Mouse (Mus musculus): ENCODE data around the gene Olfr1373. TPM values are rescaled to one million over a fixed set of nuclear protein-coding genes. Genes with fewer than 3 reads are reported as not detected.

Gene Olfr1373
- polyA plus RNA-seq, 1 experiment = not detected

DNA sequence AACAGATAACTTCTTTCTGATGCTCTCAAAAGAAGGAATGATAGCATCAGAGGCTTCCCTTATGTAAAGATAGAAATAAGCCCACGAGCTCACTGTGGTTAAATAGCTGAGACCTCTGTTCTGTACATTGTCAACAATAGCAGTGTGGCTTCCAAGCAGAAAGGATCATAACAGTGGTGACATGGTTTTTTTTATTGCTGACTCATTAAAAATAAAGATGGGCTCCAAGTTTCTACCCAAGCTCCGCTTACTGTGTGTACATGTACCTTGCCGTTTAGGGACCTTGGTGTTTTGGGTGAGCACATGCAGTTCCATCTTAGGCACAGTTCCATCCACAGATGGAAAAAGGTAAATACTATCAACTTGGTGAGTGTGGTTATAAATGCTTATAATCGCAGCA lies 42.4 kb downstream of the Olfr1373 start:
- peaks cover 13% of the 10 kb centered on the region for H3K36me3 ChIP-seq (ENCODE audit: control insufficient read depth, insufficient read depth, low read length, poor library complexity, severe bottlenecking)
- no peaks in the 10 kb centered on the region for H3K27me3 ChIP-seq (ENCODE audit: control insufficient read depth, insufficient read depth, low read length, poor library complexity, severe bottlenecking)
- no peaks in the 10 kb centered on the region for H3K4me1 ChIP-seq (ENCODE audit: control insufficient read depth, insufficient read depth, low read length)
- H3K27ac ChIP-seq (ENCODE audit: insufficient read depth, low read length) = no peak overlapping the region
- H3K9ac ChIP-seq (ENCODE audit: low read depth, poor library complexity, severe bottlenecking) = no peak overlapping the region
- H3K4me3 ChIP-seq (ENCODE audit: low read depth, low read length) = no peak overlapping the region
- TF ChIP-seq EP300 (IDR thresholded peaks at IDR 0.05; ENCODE audit: insufficient read depth, low read depth, low read length) (no peak), CTCF (IDR thresholded peaks at IDR 0.05; ENCODE audit: low read depth, low read length) (no peak), POLR2A (IDR thresholded peaks at IDR 0.05; ENCODE audit: insufficient read depth, low read length) (no peak)
- H3K9me3 ChIP-seq (replicated peaks; ENCODE audit: control insufficient read depth, insufficient read depth, low read length, poor library complexity, severe bottlenecking) = no peaks in the 10 kb centered on the region

GRCm38 (mm10) chr11:52099771-52100219 lies 45.5 kb downstream of the Olfr1373 start:
- TF ChIP-seq EP300 (IDR thresholded peaks at IDR 0.05; ENCODE audit: insufficient read depth, low read depth, low read length) (no peak), POLR2A (IDR thresholded peaks at IDR 0.05; ENCODE audit: insufficient read depth, low read length) (no peak), CTCF (IDR thresholded peaks at IDR 0.05; ENCODE audit: low read depth, low read length) (no peak)
- Histone ChIP-seq H3K4me3 (ENCODE audit: low read depth, low read length) (peak overlapping the region; percentile 85), H3K9ac (ENCODE audit: low read depth, poor library complexity, severe bottlenecking) (peak overlapping the region; percentile 95), H3K27ac (ENCODE audit: insufficient read depth, low read length) (no peak overlapping the region), H3K4me1 (ENCODE audit: control insufficient read depth, insufficient read depth, low read length) (no peaks in the 10 kb centered on the region), H3K9me3 (replicated peaks; ENCODE audit: control insufficient read depth, insufficient read depth, low read length, poor library complexity, severe bottlenecking) (no peaks in the 10 kb centered on the region), H3K36me3 (ENCODE audit: control insufficient read depth, insufficient read depth, low read length, poor library complexity, severe bottlenecking) (peaks cover 10% of the 10 kb centered on the region), H3K27me3 (ENCODE audit: control insufficient read depth, insufficient read depth, low read length, poor library complexity, severe bottlenecking) (no peaks in the 10 kb centered on the region)

DNA sequence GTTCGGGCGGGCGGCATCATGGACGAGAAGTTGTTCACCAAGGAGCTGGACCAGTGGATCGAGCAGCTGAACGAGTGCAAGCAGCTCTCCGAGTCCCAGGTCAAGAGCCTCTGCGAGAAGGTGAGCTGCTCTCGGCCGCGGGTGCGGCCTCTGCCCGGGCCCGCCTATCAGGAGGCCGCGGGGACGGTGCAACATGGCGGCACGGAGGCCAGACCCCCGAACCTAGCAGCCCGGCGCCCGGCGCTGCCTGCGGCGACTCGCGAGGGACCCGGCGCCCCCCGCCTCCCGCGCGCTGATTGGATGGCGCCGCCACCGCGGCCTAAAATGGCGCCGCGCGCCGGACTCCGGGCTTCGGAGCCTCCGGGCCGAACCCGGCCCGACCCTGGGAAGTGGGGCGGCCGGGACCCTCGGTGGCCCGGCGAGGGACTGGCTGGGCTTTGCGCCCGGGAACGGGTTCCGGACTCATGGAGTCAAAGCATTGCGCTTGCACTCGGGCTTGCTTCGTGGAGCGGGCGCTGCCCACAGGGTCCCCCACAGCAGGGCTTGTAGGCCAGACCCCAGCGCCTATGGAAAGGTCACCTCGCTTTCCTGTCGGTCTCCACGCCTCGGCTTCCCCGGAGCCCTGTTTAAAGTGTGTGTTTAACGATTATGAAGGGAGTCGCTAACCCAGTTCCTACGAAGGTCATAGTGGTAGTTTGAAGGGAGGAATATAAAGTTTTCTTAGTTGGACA lies 46.1 kb downstream of the Olfr1373 start:
- Histone ChIP-seq H3K36me3 (ENCODE audit: control insufficient read depth, insufficient read depth, low read length, poor library complexity, severe bottlenecking) (peaks cover 10% of the 10 kb centered on the region), H3K27me3 (ENCODE audit: control insufficient read depth, insufficient read depth, low read length, poor library complexity, severe bottlenecking) (no peaks in the 10 kb centered on the region), H3K9me3 (replicated peaks; ENCODE audit: control insufficient read depth, insufficient read depth, low read length, poor library complexity, severe bottlenecking) (no peaks in the 10 kb centered on the region), H3K27ac (ENCODE audit: insufficient read depth, low read length) (peak overlapping the region; percentile 70), H3K4me1 (ENCODE audit: control insufficient read depth, insufficient read depth, low read length) (no peaks in the 10 kb centered on the region), H3K4me3 (ENCODE audit: low read depth, low read length) (peak overlapping the region; percentile 85), H3K9ac (ENCODE audit: low read depth, poor library complexity, severe bottlenecking) (peak overlapping the region; percentile 95)
- TF ChIP-seq POLR2A (IDR thresholded peaks at IDR 0.05; ENCODE audit: insufficient read depth, low read length) (no peak), CTCF (IDR thresholded peaks at IDR 0.05; ENCODE audit: low read depth, low read length) (no peak), EP300 (IDR thresholded peaks at IDR 0.05; ENCODE audit: insufficient read depth, low read depth, low read length) (no peak)

DNA sequence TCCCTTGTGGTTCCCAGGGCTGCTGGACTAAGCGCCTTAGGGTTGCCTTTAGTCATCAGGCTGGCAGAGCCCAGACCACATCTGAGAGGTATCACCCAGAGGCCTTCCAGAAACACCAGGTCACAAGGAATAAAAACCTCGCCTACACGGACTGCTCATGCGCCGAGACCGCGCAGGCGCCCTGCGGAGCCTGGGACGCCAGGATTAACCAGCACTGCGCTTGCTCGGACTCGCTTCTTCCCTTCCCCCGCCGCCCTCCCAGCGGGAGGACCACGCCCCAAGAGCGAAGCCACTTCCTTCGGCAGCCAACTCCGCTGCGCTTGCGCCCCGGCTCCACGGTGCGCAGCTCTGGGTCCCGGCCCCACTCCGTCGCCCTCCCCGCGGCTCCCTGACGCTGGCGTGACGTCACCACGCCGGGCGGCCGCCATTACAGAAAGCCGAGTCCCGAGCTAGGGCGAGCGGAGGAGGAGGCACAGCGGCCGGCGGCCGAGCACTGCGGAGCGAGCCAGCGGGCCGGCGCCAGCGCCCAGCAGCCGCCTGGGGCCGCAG lies 46.9 kb downstream of the Olfr1373 start, which contains the start of gene Ppp2ca:
Gene Ppp2ca, plus strand, starts transcription at position 284 of the 549 bp plus-strand sequence.
- Histone ChIP-seq H3K27ac (ENCODE audit: insufficient read depth, low read length) (peak within 1 kb of the TSS; percentile 70), H3K9me3 (replicated peaks; ENCODE audit: control insufficient read depth, insufficient read depth, low read length, poor library complexity, severe bottlenecking) (no peaks in the 10 kb centered on the region), H3K4me1 (ENCODE audit: control insufficient read depth, insufficient read depth, low read length) (no peaks in the 10 kb centered on the region), H3K27me3 (ENCODE audit: control insufficient read depth, insufficient read depth, low read length, poor library complexity, severe bottlenecking) (no peaks in the 10 kb centered on the region), H3K36me3 (ENCODE audit: control insufficient read depth, insufficient read depth, low read length, poor library complexity, severe bottlenecking) (peaks cover 10% of the 10 kb centered on the region), H3K9ac (ENCODE audit: low read depth, poor library complexity, severe bottlenecking) (peak within 1 kb of the TSS; percentile 95), H3K4me3 (ENCODE audit: low read depth, low read length) (peak within 1 kb of the TSS; percentile 85)
- TF ChIP-seq CTCF (IDR thresholded peaks at IDR 0.05; ENCODE audit: low read depth, low read length) (no peak), POLR2A (IDR thresholded peaks at IDR 0.05; ENCODE audit: insufficient read depth, low read length) (peak; percentile 65), EP300 (IDR thresholded peaks at IDR 0.05; ENCODE audit: insufficient read depth, low read depth, low read length) (0 out of 2 replicates have a peak, but pooled peaks have one; percentile 45)

GRCm38 (mm10) chr11:52097596-52097995 lies 47.7 kb downstream of the Olfr1373 start:
- Histone ChIP-seq H3K4me3 (ENCODE audit: low read depth, low read length) (no peak overlapping the region), H3K4me1 (ENCODE audit: control insufficient read depth, insufficient read depth, low read length) (no peaks in the 10 kb centered on the region), H3K27ac (ENCODE audit: insufficient read depth, low read length) (0 out of 2 replicates have a peak overlapping the region, but pooled peaks have one; percentile 57), H3K9me3 (replicated peaks; ENCODE audit: control insufficient read depth, insufficient read depth, low read length, poor library complexity, severe bottlenecking) (no peaks in the 10 kb centered on the region), H3K27me3 (ENCODE audit: control insufficient read depth, insufficient read depth, low read length, poor library complexity, severe bottlenecking) (no peaks in the 10 kb centered on the region), H3K36me3 (ENCODE audit: control insufficient read depth, insufficient read depth, low read length, poor library complexity, severe bottlenecking) (peaks cover 10% of the 10 kb centered on the region), H3K9ac (ENCODE audit: low read depth, poor library complexity, severe bottlenecking) (peak overlapping the region; percentile 52)
- TF ChIP-seq POLR2A (IDR thresholded peaks at IDR 0.05; ENCODE audit: insufficient read depth, low read length) (no peak), EP300 (IDR thresholded peaks at IDR 0.05; ENCODE audit: insufficient read depth, low read depth, low read length) (no peak), CTCF (IDR thresholded peaks at IDR 0.05; ENCODE audit: low read depth, low read length) (no peak)

- TF ChIP-seq EP300 (IDR thresholded peaks at IDR 0.05; ENCODE audit: insufficient read depth, low read depth, low read length) = no peak
- TF ChIP-seq CTCF (IDR thresholded peaks at IDR 0.05; ENCODE audit: low read depth, low read length) = no peak
- no peak for TF ChIP-seq POLR2A (IDR thresholded peaks at IDR 0.05; ENCODE audit: insufficient read depth, low read length)
- no peaks in the 10 kb centered on the region for H3K4me1 ChIP-seq (ENCODE audit: control insufficient read depth, insufficient read depth, low read length)
- H3K27ac ChIP-seq (ENCODE audit: insufficient read depth, low read length) = no peak overlapping the region
- no peak overlapping the region for H3K9ac ChIP-seq (ENCODE audit: low read depth, poor library complexity, severe bottlenecking)
- H3K9me3 ChIP-seq (replicated peaks; ENCODE audit: control insufficient read depth, insufficient read depth, low read length, poor library complexity, severe bottlenecking) = no peaks in the 10 kb centered on the region
- no peak overlapping the region for H3K4me3 ChIP-seq (ENCODE audit: low read depth, low read length)
- no peaks in the 10 kb centered on the region for H3K27me3 ChIP-seq (ENCODE audit: control insufficient read depth, insufficient read depth, low read length, poor library complexity, severe bottlenecking)
- peaks cover 10% of the 10 kb centered on the region for H3K36me3 ChIP-seq (ENCODE audit: control insufficient read depth, insufficient read depth, low read length, poor library complexity, severe bottlenecking)
These were observed 48.3 kb downstream of the Olfr1373 start for GRCm38 (mm10) chr11:52097016-52097415.

Other genes starting within 250 kb of the Olfr1373 start
- gene Cdkn2aipnl, start 177.9 kb downstream of the Olfr1373 start, polyA plus RNA-seq (2011; ENCODE audit: insufficient read depth, insufficient read length, low read depth, missing spikeins) = 69.8 and 77.1 TPM in 2 replicates
- gene Ube2b, start 144.8 kb downstream of the Olfr1373 start, polyA plus RNA-seq (2011; ENCODE audit: insufficient read depth, insufficient read length, low read depth, missing spikeins) = 194 and 197 TPM in 2 replicates
- gene Cdkl3, start 141.3 kb downstream of the Olfr1373 start, polyA plus RNA-seq (2011; ENCODE audit: insufficient read depth, insufficient read length, low read depth, missing spikeins) = 9.6 and 12.9 TPM in 2 replicates
- gene Ppp2ca, start 46.8 kb downstream of the Olfr1373 start, polyA plus RNA-seq (2011; ENCODE audit: insufficient read depth, insufficient read length, low read depth, missing spikeins) = 103 TPM in 2 replicates
- not detected in 2 replicates for gene Olfr1371, start 68.5 kb upstream of the Olfr1373 start, polyA plus RNA-seq (2011; ENCODE audit: insufficient read depth, insufficient read length, low read depth, missing spikeins)
- 589 and 680 TPM in 2 replicates for gene Skp1a, start 86.5 kb upstream of the Olfr1373 start, polyA plus RNA-seq (2011; ENCODE audit: insufficient read depth, insufficient read length, low read depth, missing spikeins)
- 68.6 and 79.1 TPM in 2 replicates for gene Tcf7, start 137.5 kb upstream of the Olfr1373 start, polyA plus RNA-seq (2011; ENCODE audit: insufficient read depth, insufficient read length, low read depth, missing spikeins)
- 478 and 491 TPM in 2 replicates for gene Vdac1, start 215.3 kb upstream of the Olfr1373 start, polyA plus RNA-seq (2011; ENCODE audit: insufficient read depth, insufficient read length, low read depth, missing spikeins)

Measured in ES-Bruce4 (cell line).